Mouse (Mus musculus): Measurements from ENCODE around the gene Sucla2. TPM values are rescaled to one million over a fixed set of nuclear protein-coding genes. Genes with fewer than 3 reads are reported as not detected.
"Not testable (repeated sequence)": the region's sequence is repeated elsewhere in the genome, so short reads cannot be mapped to it uniquely, and the experiment has no call there.

The Sucla2 gene
- total and polyA plus RNA-seq, 2 experiments, result 36.5 to 183 TPM

GRCm38 (mm10) chr14:73608668-73609481 is 83.8 kb downstream of the Sucla2 start:
- Histone ChIP-seq H3K4me3 (ENCODE audit: insufficient read depth, low read depth, low read length) (no peak overlapping the region), H3K9ac (ENCODE audit: low read depth, low read length) (no peak overlapping the region), H3K27me3 (ENCODE audit: control insufficient read depth, insufficient read depth, low read length) (no peaks in the 10 kb centered on the region), H3K27ac (replicated peaks; ENCODE audit: insufficient read depth, low read depth, low read length) (no peak overlapping the region), H3K36me3 (ENCODE audit: control insufficient read depth, insufficient read depth, low read length) (no peaks in the 10 kb centered on the region; the same call in none of the 2 replicates), H3K4me1 (ENCODE audit: control insufficient read depth, insufficient read depth, low read length) (no peaks in the 10 kb centered on the region), H3K79me2 (ENCODE audit: control insufficient read depth, insufficient read depth, low read length) (no peaks in the 10 kb centered on the region)
- TF ChIP-seq POLR2A (IDR thresholded peaks at IDR 0.05; ENCODE audit: extremely low read depth, insufficient read depth, low read length) (no peak), CTCF (IDR thresholded peaks at IDR 0.05; ENCODE audit: low read depth, low read length) (no peak)
- 29% methylated on average over 11 of the region's 11 CpGs for WGBS
- DNase-seq (ENCODE audit: extremely low read depth, low read depth, low spot score), result no peak

- 74% methylated on average over 1 of the region's 1 CpGs for WGBS
These were observed 89.8 kb downstream of the Sucla2 start for GRCm38 (mm10) chr14:73614961-73615360.

GRCm38 (mm10) chr14:73620880-73621279 is 95.8 kb downstream of the Sucla2 start:
- DNase-seq (ENCODE audit: extremely low read depth, low read depth, low spot score), result no peak
- no peak for TF ChIP-seq CTCF (IDR thresholded peaks at IDR 0.05; ENCODE audit: low read depth, low read length)
- Histone ChIP-seq H3K4me1 (ENCODE audit: control insufficient read depth, insufficient read depth, low read length) (peaks cover 7% of the 10 kb centered on the region), H3K79me2 (ENCODE audit: control insufficient read depth, insufficient read depth, low read length) (no peaks in the 10 kb centered on the region), H3K27me3 (ENCODE audit: control insufficient read depth, insufficient read depth, low read length) (no peaks in the 10 kb centered on the region), H3K9ac (ENCODE audit: low read depth, low read length) (no peak overlapping the region), H3K27ac (replicated peaks; ENCODE audit: insufficient read depth, low read depth, low read length) (no peak overlapping the region), H3K4me3 (ENCODE audit: insufficient read depth, low read depth, low read length) (no peak overlapping the region), H3K36me3 (ENCODE audit: control insufficient read depth, insufficient read depth, low read length) (no peaks in the 10 kb centered on the region)
- WGBS, result 81% methylated on average over 3 of the region's 3 CpGs

More at GRCm38 (mm10) chr14:73614961-73615360, 89.8 kb downstream of the Sucla2 start:
- H3K79me2 ChIP-seq (ENCODE audit: control insufficient read depth, insufficient read depth, low read length); H3K4me3 ChIP-seq (ENCODE audit: insufficient read depth, low read depth, low read length); DNase-seq (ENCODE audit: extremely low read depth, low read depth, low spot score); H3K36me3 ChIP-seq (ENCODE audit: control insufficient read depth, insufficient read depth, low read length); H3K4me1 ChIP-seq (ENCODE audit: control insufficient read depth, insufficient read depth, low read length); H3K27ac ChIP-seq (replicated peaks; ENCODE audit: insufficient read depth, low read depth, low read length); H3K9ac ChIP-seq (ENCODE audit: low read depth, low read length); H3K27me3 ChIP-seq (ENCODE audit: control insufficient read depth, insufficient read depth, low read length): not testable (repeated sequence)

GRCm38 (mm10) chr14:73622988-73623387 is 97.9 kb downstream of the Sucla2 start:
- no peaks in the 10 kb centered on the region for H3K36me3 ChIP-seq (ENCODE audit: control insufficient read depth, insufficient read depth, low read length)
- H3K4me1 ChIP-seq (ENCODE audit: control insufficient read depth, insufficient read depth, low read length), result peaks cover 7% of the 10 kb centered on the region
- H3K27me3 ChIP-seq (ENCODE audit: control insufficient read depth, insufficient read depth, low read length), result no peaks in the 10 kb centered on the region
- H3K27ac ChIP-seq (replicated peaks; ENCODE audit: insufficient read depth, low read depth, low read length), result no peak overlapping the region
- H3K79me2 ChIP-seq (ENCODE audit: control insufficient read depth, insufficient read depth, low read length), result no peaks in the 10 kb centered on the region
- WGBS, result 20% methylated on average over 1 of the region's 1 CpGs
- H3K9ac ChIP-seq (ENCODE audit: low read depth, low read length), result no peak overlapping the region
- DNase-seq (ENCODE audit: extremely low read depth, low read depth, low spot score), result peak; percentile 83
- H3K4me3 ChIP-seq (ENCODE audit: insufficient read depth, low read depth, low read length), result no peak overlapping the region
- TF ChIP-seq POLR2A (IDR thresholded peaks at IDR 0.05; ENCODE audit: extremely low read depth, insufficient read depth, low read length) (no peak), CTCF (IDR thresholded peaks at IDR 0.05; ENCODE audit: low read depth, low read length) (no peak)

- no peak overlapping the region for H3K27ac ChIP-seq (replicated peaks; ENCODE audit: insufficient read depth, low read depth, low read length)
- no peaks in the 10 kb centered on the region for H3K36me3 ChIP-seq (ENCODE audit: control insufficient read depth, insufficient read depth, low read length)
- H3K79me2 ChIP-seq (ENCODE audit: control insufficient read depth, insufficient read depth, low read length), result no peaks in the 10 kb centered on the region
- peaks cover 12% of the 10 kb centered on the region for H3K4me1 ChIP-seq (ENCODE audit: control insufficient read depth, insufficient read depth, low read length)
- H3K4me3 ChIP-seq (ENCODE audit: insufficient read depth, low read depth, low read length), result no peak overlapping the region
- DNase-seq (ENCODE audit: extremely low read depth, low read depth, low spot score), result peak; percentile 77
- no peak overlapping the region for H3K9ac ChIP-seq (ENCODE audit: low read depth, low read length)
- 38% methylated on average over 3 of the region's 3 CpGs for WGBS
- TF ChIP-seq CTCF (IDR thresholded peaks at IDR 0.05; ENCODE audit: low read depth, low read length), result peak; percentile 62
- no peak for TF ChIP-seq POLR2A (IDR thresholded peaks at IDR 0.05; ENCODE audit: extremely low read depth, insufficient read depth, low read length)
- no peaks in the 10 kb centered on the region for H3K27me3 ChIP-seq (ENCODE audit: control insufficient read depth, insufficient read depth, low read length)
These were observed 100.3 kb downstream of the Sucla2 start for GRCm38 (mm10) chr14:73625469-73625868.

- 22% methylated on average over 4 of the region's 4 CpGs for WGBS
- peak overlapping the region; percentile 86 for H3K27ac ChIP-seq (replicated peaks; ENCODE audit: insufficient read depth, low read depth, low read length)
- H3K4me3 ChIP-seq (ENCODE audit: insufficient read depth, low read depth, low read length), result no peak overlapping the region
- no peak overlapping the region; the same call in 1 of the 2 replicates for H3K9ac ChIP-seq (ENCODE audit: low read depth, low read length)
- no peaks in the 10 kb centered on the region for H3K36me3 ChIP-seq (ENCODE audit: control insufficient read depth, insufficient read depth, low read length)
- peak; percentile 99 for DNase-seq (ENCODE audit: extremely low read depth, low read depth, low spot score)
- TF ChIP-seq CTCF (IDR thresholded peaks at IDR 0.05; ENCODE audit: low read depth, low read length), result no peak
- no peak for TF ChIP-seq POLR2A (IDR thresholded peaks at IDR 0.05; ENCODE audit: extremely low read depth, insufficient read depth, low read length)
- peaks cover 20% of the 10 kb centered on the region for H3K4me1 ChIP-seq (ENCODE audit: control insufficient read depth, insufficient read depth, low read length)
- no peaks in the 10 kb centered on the region for H3K79me2 ChIP-seq (ENCODE audit: control insufficient read depth, insufficient read depth, low read length)
- H3K27me3 ChIP-seq (ENCODE audit: control insufficient read depth, insufficient read depth, low read length), result no peaks in the 10 kb centered on the region
These were observed 106.4 kb downstream of the Sucla2 start for GRCm38 (mm10) chr14:73631511-73631910.

Data from liver, adult 2 months (tissue).